Mouse (Mus musculus): ENCODE measurements at regions not wholly inside any gene's neighbourhood (a gene's known extent, or its start where the extent isn't known, plus 50 kb on each side); places are given as distances from the start of the nearest gene placed in this dataset.

DNA sequence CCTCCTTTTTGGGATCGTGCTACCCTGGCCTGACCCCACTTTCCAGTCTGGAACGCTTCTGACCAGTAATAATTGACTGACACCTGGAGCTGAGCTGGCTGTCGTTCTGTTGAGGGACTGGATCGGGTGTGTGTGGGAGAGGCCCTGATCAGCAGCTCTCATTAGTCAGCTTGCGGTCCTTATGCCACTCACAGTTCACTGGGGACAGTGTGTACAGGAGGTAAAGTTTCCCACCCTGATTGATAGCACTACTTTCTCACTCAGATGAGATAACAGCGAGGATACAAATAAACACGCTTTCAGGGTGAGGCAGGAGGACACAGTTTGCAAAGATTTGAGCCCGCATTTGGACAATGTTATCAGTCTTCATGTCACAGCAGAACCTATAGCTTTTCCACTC, 191.7 kb upstream of the Tnp1 start:
- H3K4me3 ChIP-seq (replicated peaks; ENCODE audit: low read depth, low read length): no peak overlapping the region
- no peak for ATAC-seq (ENCODE audit: low FRiP score, low TSS enrichment)

DNA sequence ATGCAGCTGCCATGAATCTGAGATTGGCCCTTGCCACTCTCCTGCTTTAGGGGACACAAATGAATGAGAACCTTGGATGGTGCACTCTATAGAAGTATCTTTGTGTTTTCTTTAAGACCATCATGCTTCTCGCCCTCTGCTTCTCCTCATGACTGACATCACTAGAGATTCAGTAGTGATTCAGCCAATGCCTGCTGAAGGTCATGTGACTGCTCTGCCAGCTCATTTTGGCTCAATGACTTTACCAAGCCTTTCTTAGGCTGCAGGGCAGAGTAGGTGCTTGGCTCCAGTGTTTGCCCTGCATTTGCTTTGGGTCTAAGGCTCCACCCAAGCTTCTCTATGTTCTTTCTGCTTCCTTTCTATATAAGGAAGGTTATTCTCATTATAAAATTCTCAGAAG, 190.1 kb upstream of the Tnp1 start:
- Histone ChIP-seq H3K27me3 (ENCODE audit: control insufficient read depth, insufficient read depth, low read length) (no peaks in the 10 kb centered on the region), H3K36me3 (ENCODE audit: control insufficient read depth, insufficient read depth, low read length) (no peaks in the 10 kb centered on the region), H3K4me2 (ENCODE audit: low read length) (no peak overlapping the region), H3K27ac (replicated peaks; ENCODE audit: low read depth, low read length) (no peak overlapping the region), H3K9ac (replicated peaks; ENCODE audit: low read length) (no peak overlapping the region), H3K9me3 (ENCODE audit: control insufficient read depth, low read length) (no peaks in the 10 kb centered on the region), H3K4me1 (ENCODE audit: control insufficient read depth, insufficient read depth, low read length) (no peaks in the 10 kb centered on the region), H3K4me3 (replicated peaks; ENCODE audit: low read depth, low read length) (no peak overlapping the region)
- DNase-seq: no peak
- ATAC-seq (ENCODE audit: low FRiP score, low TSS enrichment): no peak
- WGBS: 85% methylated on average over 1 of the region's 1 CpGs

More for the DNA sequence above, 191.7 kb upstream of the Tnp1 start:
- WGBS: 90% methylated on average over 8 of the region's 8 CpGs
- H3K27me3 ChIP-seq (ENCODE audit: control insufficient read depth, insufficient read depth, low read length): no peaks in the 10 kb centered on the region
- no peak overlapping the region for H3K4me2 ChIP-seq (ENCODE audit: low read length)
- no peaks in the 10 kb centered on the region for H3K9me3 ChIP-seq (ENCODE audit: control insufficient read depth, low read length)
- H3K4me1 ChIP-seq (ENCODE audit: control insufficient read depth, insufficient read depth, low read length): no peaks in the 10 kb centered on the region
- no peak overlapping the region for H3K9ac ChIP-seq (replicated peaks; ENCODE audit: low read length)
- no peak overlapping the region for H3K27ac ChIP-seq (replicated peaks; ENCODE audit: low read depth, low read length)
- DNase-seq: no peak
- no peaks in the 10 kb centered on the region for H3K36me3 ChIP-seq (ENCODE audit: control insufficient read depth, insufficient read depth, low read length)

- H3K36me3 ChIP-seq (ENCODE audit: control insufficient read depth, insufficient read depth, low read length): no peaks in the 10 kb centered on the region
- no peak overlapping the region for H3K27ac ChIP-seq (replicated peaks; ENCODE audit: low read depth, low read length)
- H3K4me3 ChIP-seq (replicated peaks; ENCODE audit: low read depth, low read length): no peak overlapping the region
- H3K4me1 ChIP-seq (ENCODE audit: control insufficient read depth, insufficient read depth, low read length): no peaks in the 10 kb centered on the region
- WGBS: 92% methylated on average over 2 of the region's 2 CpGs
- H3K27me3 ChIP-seq (ENCODE audit: control insufficient read depth, insufficient read depth, low read length): no peaks in the 10 kb centered on the region
- no peak overlapping the region for H3K4me2 ChIP-seq (ENCODE audit: low read length)
- no peaks in the 10 kb centered on the region for H3K9me3 ChIP-seq (ENCODE audit: control insufficient read depth, low read length)
- ATAC-seq (ENCODE audit: low FRiP score, low TSS enrichment): no peak
- no peak overlapping the region for H3K9ac ChIP-seq (replicated peaks; ENCODE audit: low read length)
- no peak for DNase-seq
Measured at GRCm38 (mm10) chr1:73200112-73200511, 184.4 kb upstream of the Tnp1 start.

DNA sequence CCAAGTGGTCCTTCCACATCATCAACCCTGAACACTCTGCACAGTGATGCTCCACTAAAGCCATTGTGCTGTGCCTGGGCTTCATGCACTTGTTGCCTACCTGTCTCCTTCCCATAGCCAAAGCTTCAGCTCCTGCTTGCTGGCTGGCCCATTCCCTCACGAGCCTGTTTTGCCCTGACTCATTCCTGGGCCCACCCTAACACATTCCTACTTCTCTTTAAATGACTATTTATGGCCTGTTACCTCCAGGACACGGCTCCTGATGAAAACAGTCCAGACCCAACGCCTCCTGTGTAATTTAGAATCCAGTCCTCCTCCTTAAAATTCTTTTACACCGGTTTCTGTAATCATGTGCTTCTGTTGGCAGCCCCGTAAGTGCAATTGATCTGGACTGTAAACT, 175.1 kb upstream of the Tnp1 start:
- ATAC-seq (ENCODE audit: low FRiP score, low TSS enrichment): no peak
- DNase-seq: no peak
- 87% methylated on average over 5 of the region's 5 CpGs for WGBS
- H3K9ac ChIP-seq (replicated peaks; ENCODE audit: low read length): no peak overlapping the region
- H3K27me3 ChIP-seq (ENCODE audit: control insufficient read depth, insufficient read depth, low read length): no peaks in the 10 kb centered on the region
- no peak overlapping the region for H3K4me2 ChIP-seq (ENCODE audit: low read length)
- no peak overlapping the region for H3K27ac ChIP-seq (replicated peaks; ENCODE audit: low read depth, low read length)
- H3K9me3 ChIP-seq (ENCODE audit: control insufficient read depth, low read length): no peaks in the 10 kb centered on the region
- no peak overlapping the region for H3K4me3 ChIP-seq (replicated peaks; ENCODE audit: low read depth, low read length)
- no peaks in the 10 kb centered on the region for H3K36me3 ChIP-seq (ENCODE audit: control insufficient read depth, insufficient read depth, low read length)
- H3K4me1 ChIP-seq (ENCODE audit: control insufficient read depth, insufficient read depth, low read length): no peaks in the 10 kb centered on the region

- ATAC-seq (ENCODE audit: low FRiP score, low TSS enrichment) (no peak), DNase-seq (no peak)
- Histone ChIP-seq H3K4me3 (replicated peaks; ENCODE audit: low read depth, low read length) (no peak overlapping the region), H3K27ac (replicated peaks; ENCODE audit: low read depth, low read length) (no peak overlapping the region), H3K9me3 (ENCODE audit: control insufficient read depth, low read length) (no peaks in the 10 kb centered on the region), H3K4me2 (ENCODE audit: low read length) (no peak overlapping the region), H3K36me3 (ENCODE audit: control insufficient read depth, insufficient read depth, low read length) (no peaks in the 10 kb centered on the region), H3K4me1 (ENCODE audit: control insufficient read depth, insufficient read depth, low read length) (no peaks in the 10 kb centered on the region), H3K27me3 (ENCODE audit: control insufficient read depth, insufficient read depth, low read length) (no peaks in the 10 kb centered on the region), H3K9ac (replicated peaks; ENCODE audit: low read length) (no peak overlapping the region)
- 64% methylated on average over 2 of the region's 2 CpGs for WGBS
Measured at GRCm38 (mm10) chr1:73188796-73189195, 173.1 kb upstream of the Tnp1 start.

- DNase-seq: no peak
- H3K27me3 ChIP-seq (ENCODE audit: control insufficient read depth, insufficient read depth, low read length): no peaks in the 10 kb centered on the region
- H3K4me3 ChIP-seq (replicated peaks; ENCODE audit: low read depth, low read length): no peak overlapping the region
- no peaks in the 10 kb centered on the region for H3K4me1 ChIP-seq (ENCODE audit: control insufficient read depth, insufficient read depth, low read length)
- H3K4me2 ChIP-seq (ENCODE audit: low read length): no peak overlapping the region
- no peaks in the 10 kb centered on the region for H3K9me3 ChIP-seq (ENCODE audit: control insufficient read depth, low read length)
- H3K36me3 ChIP-seq (ENCODE audit: control insufficient read depth, insufficient read depth, low read length): no peaks in the 10 kb centered on the region
- H3K27ac ChIP-seq (replicated peaks; ENCODE audit: low read depth, low read length): no peak overlapping the region
- no peak overlapping the region for H3K9ac ChIP-seq (replicated peaks; ENCODE audit: low read length)
- ATAC-seq (ENCODE audit: low FRiP score, low TSS enrichment): no peak
- 90% methylated on average over 6 of the region's 6 CpGs for WGBS
Measured at GRCm38 (mm10) chr1:73184477-73184876, 168.8 kb upstream of the Tnp1 start.

GRCm38 (mm10) chr1:73178810-73179209, 163.1 kb upstream of the Tnp1 start:
- Histone ChIP-seq H3K4me3 (replicated peaks; ENCODE audit: low read depth, low read length) (no peak overlapping the region), H3K9me3 (ENCODE audit: control insufficient read depth, low read length) (no peaks in the 10 kb centered on the region), H3K27me3 (ENCODE audit: control insufficient read depth, insufficient read depth, low read length) (no peaks in the 10 kb centered on the region), H3K4me1 (ENCODE audit: control insufficient read depth, insufficient read depth, low read length) (no peaks in the 10 kb centered on the region), H3K9ac (replicated peaks; ENCODE audit: low read length) (no peak overlapping the region), H3K27ac (replicated peaks; ENCODE audit: low read depth, low read length) (no peak overlapping the region), H3K4me2 (ENCODE audit: low read length) (no peak overlapping the region), H3K36me3 (ENCODE audit: control insufficient read depth, insufficient read depth, low read length) (no peaks in the 10 kb centered on the region)
- WGBS: 76% methylated on average over 3 of the region's 3 CpGs
- DNase-seq (no peak), ATAC-seq (ENCODE audit: low FRiP score, low TSS enrichment) (no peak)

DNA sequence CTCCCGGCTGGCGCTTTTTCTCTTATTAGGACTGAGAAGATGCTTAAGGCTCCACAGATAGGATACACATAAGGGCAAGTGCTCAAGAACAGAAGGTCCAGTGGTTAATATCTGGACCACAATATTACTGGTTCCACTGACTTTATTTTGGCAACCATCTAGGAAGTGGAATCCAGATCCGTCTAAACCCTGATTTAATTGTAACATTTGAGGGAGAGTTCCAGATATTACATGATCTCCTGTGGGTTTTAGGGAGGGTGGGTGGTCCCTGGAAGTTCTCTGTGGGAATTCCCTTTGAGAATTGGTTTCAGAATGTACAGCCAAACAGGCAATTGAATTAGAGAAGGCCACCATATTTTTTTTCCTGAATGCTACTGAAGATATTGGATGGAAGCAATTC, 161.4 kb upstream of the Tnp1 start:
- Histone ChIP-seq H3K4me1 (ENCODE audit: control insufficient read depth, insufficient read depth, low read length) (no peaks in the 10 kb centered on the region), H3K36me3 (ENCODE audit: control insufficient read depth, insufficient read depth, low read length) (no peaks in the 10 kb centered on the region), H3K27me3 (ENCODE audit: control insufficient read depth, insufficient read depth, low read length) (no peaks in the 10 kb centered on the region), H3K4me3 (replicated peaks; ENCODE audit: low read depth, low read length) (no peak overlapping the region), H3K27ac (replicated peaks; ENCODE audit: low read depth, low read length) (no peak overlapping the region), H3K9me3 (ENCODE audit: control insufficient read depth, low read length) (no peaks in the 10 kb centered on the region), H3K4me2 (ENCODE audit: low read length) (no peak overlapping the region), H3K9ac (replicated peaks; ENCODE audit: low read length) (no peak overlapping the region)
- 96% methylated on average over 3 of the region's 3 CpGs for WGBS
- DNase-seq (no peak), ATAC-seq (ENCODE audit: low FRiP score, low TSS enrichment) (no peak)

GRCm38 (mm10) chr1:73170668-73171008, 154.9 kb upstream of the Tnp1 start:
- Histone ChIP-seq H3K4me3 (replicated peaks; ENCODE audit: low read depth, low read length) (no peak overlapping the region), H3K4me2 (ENCODE audit: low read length) (no peak overlapping the region), H3K9me3 (ENCODE audit: control insufficient read depth, low read length) (peaks cover 6% of the 10 kb centered on the region), H3K9ac (replicated peaks; ENCODE audit: low read length) (no peak overlapping the region), H3K4me1 (ENCODE audit: control insufficient read depth, insufficient read depth, low read length) (peaks cover 18% of the 10 kb centered on the region; the same call in 1 of the 2 replicates), H3K27me3 (ENCODE audit: control insufficient read depth, insufficient read depth, low read length) (0 out of 2 replicates have a peak, but pooled peaks cover 4% of the 10 kb centered on the region), H3K27ac (replicated peaks; ENCODE audit: low read depth, low read length) (no peak overlapping the region; the same call in 1 of the 2 replicates), H3K36me3 (ENCODE audit: control insufficient read depth, insufficient read depth, low read length) (no peaks in the 10 kb centered on the region)
- ATAC-seq (ENCODE audit: low FRiP score, low TSS enrichment) (no peak), DNase-seq (no peak)
- WGBS: 32% methylated on average over 3 of the region's 3 CpGs

All from midbrain, embryonic 14.5 days (tissue).